Mouse (Mus musculus): ENCODE results near the gene Ccr1.

- TF ChIP-seq CTCF (IDR thresholded peaks at IDR 0.05; ENCODE audit: borderline replicate concordance, control insufficient read depth, extremely low read depth, insufficient read depth, low read length, poor library complexity) = no peak
- TF ChIP-seq POLR2A (IDR thresholded peaks at IDR 0.05; ENCODE audit: control insufficient read depth, extremely low read depth, insufficient read depth, low read length, poor library complexity) = no peak
These were observed 20.7 kb downstream of the Ccr1 start for GRCm38 (mm10) chr9:123947815-123948214.
